ENCODE assay signal across 8 mouse cellular contexts in the genomic region with DNA sequence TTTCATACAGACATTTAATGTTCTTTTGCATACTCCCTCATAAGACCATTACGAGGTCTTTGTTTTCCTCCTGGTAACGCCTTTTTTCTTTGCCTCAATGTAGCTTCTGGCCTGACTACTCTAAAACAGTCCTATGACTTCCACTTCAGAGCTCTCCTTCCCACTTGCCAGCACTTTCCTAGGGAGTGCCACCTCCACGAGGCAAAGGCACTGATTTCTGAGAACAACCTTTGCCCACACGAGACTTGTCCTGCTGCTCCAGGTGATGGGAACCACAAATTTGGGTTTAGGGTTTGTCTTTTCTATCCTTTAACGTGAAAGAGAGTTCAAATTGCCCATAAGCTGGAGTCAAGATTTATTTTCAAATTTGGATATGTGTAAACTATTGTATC. TPM values are rescaled to one million over a fixed set of nuclear protein-coding genes. Genes with fewer than 3 reads are reported as not detected.
DNase-seq lines count a peak whose midpoint lies in the region; ATAC-seq and TF ChIP-seq lines count a peak whose summit lies in the region.

No protein-coding gene starts in this region.

- peaks cover 8% of the 10 kb centered on the region for H3K4me1 ChIP-seq in lung, adult 2 months (ENCODE audit: control insufficient read depth, insufficient read depth, low read length)
- H3K4me1 ChIP-seq in limb, embryonic 12.5 days (replicated peaks): peaks cover 16% of the 10 kb centered on the region
- H3K4me1 ChIP-seq in olfactory bulb, adult 2 months (ENCODE audit: control insufficient read depth, insufficient read depth, low read length): no peaks in the 10 kb centered on the region; the same call in 1 of the 2 replicates

- intact Hi-C loops in left cerebral cortex, postnatal 25 days (cut with DNase I): loop anchor here (5.0 kb wide), 1 partner anchor 129 kb away; the partner anchor contains the start of genes Bscl2 and Gng3

- H3K27ac ChIP-seq in limb, embryonic 12.5 days: peak overlapping the region; percentile 94
- H3K27ac ChIP-seq in olfactory bulb, adult 2 months (ENCODE audit: insufficient read depth, low read depth, low read length): peak overlapping the region; percentile 47; the same call in 1 of the 2 replicates

- H3K9ac ChIP-seq in limb, embryonic 12.5 days (replicated peaks): peak overlapping the region; percentile 61

- no peaks in the 10 kb centered on the region for H3K9me3 ChIP-seq in limb, embryonic 12.5 days

- TF ChIP-seq POLR2A in lung, adult 2 months (IDR thresholded peaks at IDR 0.05; ENCODE audit: borderline replicate concordance, extremely low read depth, low read depth, low read length): no peak
- TF ChIP-seq POLR2A in olfactory bulb, adult 2 months (IDR thresholded peaks at IDR 0.05; ENCODE audit: insufficient read depth, low read depth, low read length): no peak

- DNase-seq in lung, adult 2 months: peak; percentile 42
- DNase-seq in lung, postnatal 14 days: no peak
- no peak for DNase-seq in embryo, embryonic 11 days
- no peak for DNase-seq in left cerebral cortex, postnatal 25 days (ENCODE audit: low spot score in 2 of 2)

- 12% methylated on average over 5 of the region's 5 CpGs for WGBS in lung, adult 2 months
- 41% methylated on average over 5 of the region's 5 CpGs for WGBS in limb, embryonic 12.5 days
- 15% methylated on average over 5 of the region's 5 CpGs for WGBS in olfactory bulb, adult 2 months

- H3K4me3 ChIP-seq in lung, adult 2 months (replicated peaks; ENCODE audit: extremely low read depth, low read depth, low read length): peak overlapping the region; percentile 94
- H3K4me3 ChIP-seq in limb, embryonic 12.5 days (replicated peaks): peak overlapping the region; percentile 82
- H3K4me3 ChIP-seq in olfactory bulb, adult 2 months (ENCODE audit: insufficient read depth, low read depth, low read length): peak overlapping the region; percentile 50

- H3K4me2 ChIP-seq in limb, embryonic 12.5 days: peak overlapping the region; percentile 91

- ATAC-seq in erythroblast, adult 5-6 weeks (replicated peaks; ENCODE audit: low FRiP score, poor library complexity, severe bottlenecking): peak; percentile 10
- ATAC-seq in limb, embryonic 12.5 days (ENCODE audit: insufficient number of reproducible peaks, insufficient read depth, low FRiP score, low TSS enrichment, low read depth): no peak
- no peak for ATAC-seq in activated CD4-positive, CD25-positive, alpha-beta regulatory T cell, adult 4 months

- TF ChIP-seq CTCF in lung, adult 2 months (IDR thresholded peaks at IDR 0.05; ENCODE audit: insufficient read depth, low read length): no peak
- no peak for TF ChIP-seq CTCF in olfactory bulb, adult 2 months (IDR thresholded peaks at IDR 0.05; ENCODE audit: insufficient read depth, low read depth, low read length)

- peaks cover 75% of the 10 kb centered on the region for H3K36me3 ChIP-seq in limb, embryonic 12.5 days

- H3K27me3 ChIP-seq in limb, embryonic 12.5 days: no peaks in the 10 kb centered on the region

RNA-seq across cellular contexts. Expression of gene Eef1g, which starts 0.6 kb away (rescaled TPM):
- polyA plus RNA-seq in lung, adult 2 months (2012; rRNA removed): 121 and 206 TPM in 2 replicates
- 181 and 213 TPM in 2 replicates for total RNA-seq in erythroblast, adult 5-6 weeks (2015; ENCODE audit: low replicate concordance)
- total RNA-seq in erythroblast, adult 5-6 weeks (2017; ENCODE audit: low replicate concordance): 105 and 149 TPM in 2 replicates
- 472 and 476 TPM in 2 replicates for polyA plus RNA-seq in limb, embryonic 12.5 days (2016; fragmentation: Nextera tagmentation; extraction: Ambion mirVana)
- polyA plus RNA-seq in olfactory bulb, adult 2 months (2012; ENCODE audit: insufficient read depth, insufficient read length, low replicate concordance, missing spikeins): 678 TPM in 1 of 2 replicates, not detected in the other
- 100 to 1,000 TPM; 589 to 842 TPM for polyA plus RNA-seq in activated CD4-positive, CD25-positive, alpha-beta regulatory T cell, adult 4 months (2017; shearing (Covaris generic))
- 100 to 1,000 TPM; 203 to 212 TPM for total RNA-seq in left cerebral cortex, postnatal 25 days (2021)

RNA-seq across cellular contexts. Expression of gene Tut1, which starts 12.5 kb away (rescaled TPM):
- polyA plus RNA-seq in lung, adult 2 months (2012; rRNA removed): 14.9 and 17.9 TPM in 2 replicates
- total RNA-seq in erythroblast, adult 5-6 weeks (2015; ENCODE audit: low replicate concordance): 1.0 and 2.7 TPM in 2 replicates
- 2.3 and 6.8 TPM in 2 replicates for total RNA-seq in erythroblast, adult 5-6 weeks (2017; ENCODE audit: low replicate concordance)
- 37.9 and 39.7 TPM in 2 replicates for polyA plus RNA-seq in limb, embryonic 12.5 days (2016; fragmentation: Nextera tagmentation; extraction: Ambion mirVana)
- polyA plus RNA-seq in olfactory bulb, adult 2 months (2012; ENCODE audit: insufficient read depth, insufficient read length, low replicate concordance, missing spikeins): not detected in 2 replicates
- polyA plus RNA-seq in activated CD4-positive, CD25-positive, alpha-beta regulatory T cell, adult 4 months (2017; shearing (Covaris generic)): 10 to 100 TPM; 21.3 to 25.1 TPM
- total RNA-seq in left cerebral cortex, postnatal 25 days (2021): 10 to 100 TPM; 18.7 to 20.1 TPM

RNA-seq across cellular contexts. Expression of gene Ahnak, which starts 22.9 kb away (rescaled TPM):
- 56.3 and 84.7 TPM in 2 replicates for polyA plus RNA-seq in lung, adult 2 months (2012; rRNA removed)
- total RNA-seq in erythroblast, adult 5-6 weeks (2015; ENCODE audit: low replicate concordance): 19.0 and 20.0 TPM in 2 replicates
- 24.3 and 30.2 TPM in 2 replicates for total RNA-seq in erythroblast, adult 5-6 weeks (2017; ENCODE audit: low replicate concordance)
- 20.5 and 24.1 TPM in 2 replicates for polyA plus RNA-seq in limb, embryonic 12.5 days (2016; fragmentation: Nextera tagmentation; extraction: Ambion mirVana)
- not detected in 2 replicates for polyA plus RNA-seq in olfactory bulb, adult 2 months (2012; ENCODE audit: insufficient read depth, insufficient read length, low replicate concordance, missing spikeins)
- polyA plus RNA-seq in activated CD4-positive, CD25-positive, alpha-beta regulatory T cell, adult 4 months (2017; shearing (Covaris generic)): 10 to 100 TPM; 47.2 to 60.1 TPM
- 10 to 100 TPM; 20.2 to 21.0 TPM for total RNA-seq in left cerebral cortex, postnatal 25 days (2021)

RNA-seq across cellular contexts. Expression of gene Mta2, which starts 24.5 kb away (rescaled TPM):
- polyA plus RNA-seq in lung, adult 2 months (2012; rRNA removed): 20.0 and 26.9 TPM in 2 replicates
- 16.9 and 22.8 TPM in 2 replicates for total RNA-seq in erythroblast, adult 5-6 weeks (2015; ENCODE audit: low replicate concordance)
- total RNA-seq in erythroblast, adult 5-6 weeks (2017; ENCODE audit: low replicate concordance): 39.5 and 54.4 TPM in 2 replicates
- polyA plus RNA-seq in limb, embryonic 12.5 days (2016; fragmentation: Nextera tagmentation; extraction: Ambion mirVana): 227 and 231 TPM in 2 replicates
- polyA plus RNA-seq in olfactory bulb, adult 2 months (2012; ENCODE audit: insufficient read depth, insufficient read length, low replicate concordance, missing spikeins): not detected in 2 replicates
- 100 to 1,000 TPM in 1 of 2 experiments, 10 to 100 TPM in 1; 58.5 to 101 TPM for polyA plus RNA-seq in activated CD4-positive, CD25-positive, alpha-beta regulatory T cell, adult 4 months (2017; shearing (Covaris generic))
- total RNA-seq in left cerebral cortex, postnatal 25 days (2021): 10 to 100 TPM; 46.0 to 46.9 TPM

RNA-seq across cellular contexts. Expression of gene Eml3, which starts 36.8 kb away (rescaled TPM):
- 50.5 and 65.5 TPM in 2 replicates for polyA plus RNA-seq in lung, adult 2 months (2012; rRNA removed)
- total RNA-seq in erythroblast, adult 5-6 weeks (2015; ENCODE audit: low replicate concordance): 1.7 and 4.8 TPM in 2 replicates
- total RNA-seq in erythroblast, adult 5-6 weeks (2017; ENCODE audit: low replicate concordance): 6.3 and 8.3 TPM in 2 replicates
- 34.6 and 34.9 TPM in 2 replicates for polyA plus RNA-seq in limb, embryonic 12.5 days (2016; fragmentation: Nextera tagmentation; extraction: Ambion mirVana)
- not detected in 2 replicates for polyA plus RNA-seq in olfactory bulb, adult 2 months (2012; ENCODE audit: insufficient read depth, insufficient read length, low replicate concordance, missing spikeins)
- 10 to 100 TPM; 20.4 to 25.1 TPM for polyA plus RNA-seq in activated CD4-positive, CD25-positive, alpha-beta regulatory T cell, adult 4 months (2017; shearing (Covaris generic))
- total RNA-seq in left cerebral cortex, postnatal 25 days (2021): 1 to 10 TPM; 8.2 to 8.4 TPM

Comparison
In these comparisons a context has a peak if more than half of its experiments do, and no peak if none do; other contexts are left out.
1. RNA of gene Tut1, which starts 12.5 kb away (polyA plus RNA-seq): 37.9 to 39.7 TPM in limb, embryonic 12.5 days, 21.3 to 25.1 TPM in activated CD4-positive, CD25-positive, alpha-beta regulatory T cell, adult 4 months and 14.9 to 17.9 TPM in lung, adult 2 months; not detected in olfactory bulb, adult 2 months; every median in the first group is over 10 times any median in the second.
2. Peak in every context shown above with its lines, with median percentiles within 50 percentile points of each other: H3K4me3 ChIP-seq.